Mouse (Mus musculus): ENCODE data around the gene Vmn2r100. TPM values are rescaled to one million over a fixed set of nuclear protein-coding genes. Genes with fewer than 3 reads are reported as not detected.

Gene Vmn2r100
- polyA plus RNA-seq (2015; fragmentation: Nextera tagmentation; extraction: Ambion mirVana) = not detected in 2 replicates

GRCm38 (mm10) chr17:19504432-19504831 is at the start of gene Vmn2r100:
Gene Vmn2r100 (plus strand): TSS chr17:19504732.
- no peaks in the 10 kb centered on the region for H3K9me3 ChIP-seq (ENCODE audit: low read length)
- H3K36me3 ChIP-seq (ENCODE audit: insufficient read depth, low read length) = no peaks in the 10 kb centered on the region
- H3K9ac ChIP-seq (replicated peaks; ENCODE audit: low read depth) = no peak within 1 kb of the TSS
- DNase-seq (ENCODE audit: low spot score) = no peak
- ATAC-seq = no peak
- TF ChIP-seq EP300 (IDR thresholded peaks at IDR 0.05) = no peak
- no peak for TF ChIP-seq CTCF (IDR thresholded peaks at IDR 0.05)
- H3K4me1 ChIP-seq (ENCODE audit: insufficient read depth, low read depth, low read length) = no peaks in the 10 kb centered on the region
- H3K4me3 ChIP-seq (ENCODE audit: low read depth, low read length) = no peak within 1 kb of the TSS
- no peak within 1 kb of the TSS for H3K27ac ChIP-seq (ENCODE audit: low read length)
- no peaks in the 10 kb centered on the region for H3K27me3 ChIP-seq (replicated peaks; ENCODE audit: insufficient read depth, low read length)
- H3K4me2 ChIP-seq (replicated peaks; ENCODE audit: low read depth, low read length) = no peak within 1 kb of the TSS

DNA sequence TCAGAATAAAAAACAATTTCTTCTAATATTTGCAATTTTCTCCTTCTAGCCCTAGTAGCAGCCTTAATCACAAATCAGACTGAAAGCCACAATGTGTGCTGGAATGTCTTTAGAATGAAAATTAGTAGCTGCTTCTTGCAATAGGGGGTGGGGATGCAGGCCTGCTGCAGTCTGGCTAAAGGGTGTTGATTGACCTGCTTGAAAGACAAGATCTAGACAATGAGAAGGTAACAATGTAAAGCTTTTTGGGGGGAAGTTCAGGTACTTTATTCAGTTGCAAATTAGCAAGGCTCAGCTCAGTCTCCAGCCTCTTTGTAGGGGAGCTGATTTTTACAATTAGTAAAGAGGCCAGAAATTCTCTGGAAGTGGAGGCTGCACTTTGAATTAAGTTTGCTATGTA is 21.7 kb upstream of the Vmn2r100 start:
- ATAC-seq = no peak
- H3K9me3 ChIP-seq (ENCODE audit: low read length) = no peaks in the 10 kb centered on the region; the same call in 1 of the 2 replicates

DNA sequence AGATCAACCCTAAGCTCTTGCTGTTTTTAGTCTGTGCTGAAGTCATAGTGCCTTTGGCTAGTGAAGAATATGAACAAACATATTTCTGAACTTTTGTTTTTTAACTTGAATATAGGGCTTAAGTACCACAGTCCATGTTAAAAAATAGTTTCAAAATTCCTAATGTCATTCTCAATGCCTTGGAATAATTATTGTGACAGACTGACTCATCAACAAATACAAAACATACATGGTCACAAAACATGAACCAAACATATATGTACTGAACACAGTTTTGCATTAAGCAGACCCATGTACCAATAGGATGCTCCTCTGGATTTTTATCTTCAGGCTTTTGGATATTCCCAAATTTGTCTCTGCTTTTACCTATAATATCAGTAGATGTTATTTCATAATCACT is 72.4 kb downstream of the Vmn2r100 start, which contains the start of gene Vmn2r101:
Gene Vmn2r101 (plus strand): TSS at position 301 of the 400 bp plus-strand sequence.
- no peak within 1 kb of the TSS for H3K27ac ChIP-seq (ENCODE audit: low read length)
- H3K4me2 ChIP-seq (replicated peaks; ENCODE audit: low read depth, low read length) = no peak within 1 kb of the TSS
- ATAC-seq (no peak), DNase-seq (ENCODE audit: low spot score) (no peak)
- H3K36me3 ChIP-seq (ENCODE audit: insufficient read depth, low read length) = no peaks in the 10 kb centered on the region
- no peak for TF ChIP-seq EP300 (IDR thresholded peaks at IDR 0.05)
- no peak for TF ChIP-seq CTCF (IDR thresholded peaks at IDR 0.05)
- H3K4me1 ChIP-seq (ENCODE audit: insufficient read depth, low read depth, low read length) = no peaks in the 10 kb centered on the region
- no peak within 1 kb of the TSS for H3K4me3 ChIP-seq (ENCODE audit: low read depth, low read length)
- no peaks in the 10 kb centered on the region for H3K27me3 ChIP-seq (replicated peaks; ENCODE audit: insufficient read depth, low read length)
- no peak within 1 kb of the TSS for H3K9ac ChIP-seq (replicated peaks; ENCODE audit: low read depth)
- H3K9me3 ChIP-seq (ENCODE audit: low read length) = no peaks in the 10 kb centered on the region

More for the DNA sequence above, 21.7 kb upstream of the Vmn2r100 start:
- Histone ChIP-seq H3K27me3 (replicated peaks; ENCODE audit: insufficient read depth, low read length) (no peaks in the 10 kb centered on the region), H3K36me3 (ENCODE audit: insufficient read depth, low read length) (no peaks in the 10 kb centered on the region), H3K27ac (ENCODE audit: low read length) (no peak overlapping the region), H3K4me3 (ENCODE audit: low read depth, low read length) (no peak overlapping the region), H3K9ac (replicated peaks; ENCODE audit: low read depth) (no peak overlapping the region), H3K4me1 (ENCODE audit: insufficient read depth, low read depth, low read length) (no peaks in the 10 kb centered on the region), H3K4me2 (replicated peaks; ENCODE audit: low read depth, low read length) (no peak overlapping the region)
- TF ChIP-seq EP300 (IDR thresholded peaks at IDR 0.05) (no peak), CTCF (IDR thresholded peaks at IDR 0.05) (no peak)
- DNase-seq (ENCODE audit: low spot score) = no peak

Other genes starting within 250 kb of the Vmn2r100 start
- gene Vmn2r99, start 142.8 kb upstream of the Vmn2r100 start, polyA plus RNA-seq (2015; fragmentation: Nextera tagmentation; extraction: Ambion mirVana) = not detected in 2 replicates
- gene Vmn2r101, start 72.5 kb downstream of the Vmn2r100 start, polyA plus RNA-seq (2015; fragmentation: Nextera tagmentation; extraction: Ambion mirVana) = not detected in 2 replicates
- not detected in 2 replicates for gene Vmn2r102, start 155.6 kb downstream of the Vmn2r100 start, polyA plus RNA-seq (2015; fragmentation: Nextera tagmentation; extraction: Ambion mirVana)

All from lung, postnatal 0 days (tissue).